Mouse (Mus musculus) kidney, postnatal 36 days (tissue): ENCODE results near the gene Dclk1.
A peak's percentile ranks its signal among the peaks of the same experiment; 100 is the strongest.

Experiments
- DNase-seq, 2 experiments: peaks; one replicate each; pipeline ENCODE4 v3.0.0; 2021 to 2022; ENCODE audit warnings: mixed read lengths in 2 of 2

Gene Dclk1

DNA sequence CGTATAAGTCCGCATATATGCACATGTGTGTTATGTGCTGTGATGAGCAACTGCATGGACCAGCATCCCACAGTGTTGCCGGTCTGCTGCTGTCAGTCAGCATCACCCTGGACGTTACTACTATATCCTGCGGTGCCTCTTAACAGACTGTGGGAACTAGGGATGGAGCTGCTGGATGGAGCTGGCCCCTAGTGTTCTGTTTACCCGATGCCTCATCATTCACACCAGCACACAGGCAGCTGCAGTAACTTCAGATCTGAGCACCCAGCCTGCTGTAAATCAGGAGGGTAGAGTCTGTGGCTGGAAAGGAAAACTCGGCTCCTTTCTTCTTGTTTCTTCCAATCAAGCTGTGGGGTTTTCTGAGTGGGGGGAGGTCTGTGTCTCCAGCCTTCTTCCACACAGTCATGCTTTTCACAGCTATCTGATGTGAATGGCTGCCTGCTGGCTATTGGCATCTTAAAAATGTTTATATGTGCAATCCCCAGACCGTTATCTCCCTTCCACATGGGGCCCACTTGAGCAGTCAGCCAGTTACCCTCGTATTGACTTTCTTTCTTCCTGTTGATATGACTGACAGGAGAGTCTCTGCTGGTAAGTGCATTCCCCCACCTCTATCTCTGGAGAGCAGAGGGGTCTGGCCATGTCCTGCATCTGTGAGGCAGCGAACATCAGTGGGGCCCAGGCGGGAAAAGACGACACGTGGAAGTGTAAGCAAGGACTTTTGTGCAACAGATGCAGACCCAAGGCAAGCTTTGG, 301.9 kb downstream of the Dclk1 start:
- no peak for DNase-seq

DNA sequence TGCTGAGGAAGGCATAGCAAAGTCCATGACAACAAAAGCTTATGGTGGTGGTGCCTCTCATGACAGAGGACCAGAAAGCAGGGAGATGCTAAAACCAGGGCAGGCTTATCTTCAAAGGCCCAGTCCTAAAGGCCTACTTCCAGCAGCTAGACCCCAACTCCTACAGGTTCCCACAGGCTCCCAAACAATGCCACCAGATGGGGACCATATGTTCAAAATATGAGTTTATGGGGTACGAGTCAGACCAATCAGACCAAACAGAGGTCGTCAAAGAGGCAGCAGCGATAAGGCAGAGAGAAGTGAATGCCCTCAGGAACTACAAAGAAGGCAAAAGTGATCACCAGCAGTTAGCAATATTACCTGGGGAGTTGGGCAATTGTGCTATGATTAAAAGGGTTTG, 303.1 kb downstream of the Dclk1 start:
- no peak for DNase-seq

DNA sequence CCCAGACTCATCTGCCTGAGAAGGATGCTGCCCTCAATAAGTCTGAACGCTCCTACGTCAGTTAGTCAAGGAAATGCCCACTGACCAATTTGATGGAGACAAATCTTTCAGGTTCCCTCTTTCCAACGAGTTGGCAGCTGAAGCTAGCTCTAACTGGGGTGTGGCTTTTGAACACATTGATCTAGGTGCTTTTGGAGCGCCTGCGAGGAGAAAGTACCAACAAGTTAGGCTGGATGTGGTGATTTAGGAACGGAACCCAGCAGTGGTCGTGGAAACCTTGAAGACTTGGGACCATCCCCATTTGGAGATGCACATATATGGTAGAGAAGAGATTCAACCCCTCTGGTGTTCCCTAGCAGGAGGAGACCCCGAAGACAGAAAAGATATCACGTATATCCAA, 303.8 kb downstream of the Dclk1 start:
- DNase-seq = no peak

- no peak for DNase-seq
Observed at GRCm38 (mm10) chr3:55547106-55547505, 304.9 kb downstream of the Dclk1 start.

DNA sequence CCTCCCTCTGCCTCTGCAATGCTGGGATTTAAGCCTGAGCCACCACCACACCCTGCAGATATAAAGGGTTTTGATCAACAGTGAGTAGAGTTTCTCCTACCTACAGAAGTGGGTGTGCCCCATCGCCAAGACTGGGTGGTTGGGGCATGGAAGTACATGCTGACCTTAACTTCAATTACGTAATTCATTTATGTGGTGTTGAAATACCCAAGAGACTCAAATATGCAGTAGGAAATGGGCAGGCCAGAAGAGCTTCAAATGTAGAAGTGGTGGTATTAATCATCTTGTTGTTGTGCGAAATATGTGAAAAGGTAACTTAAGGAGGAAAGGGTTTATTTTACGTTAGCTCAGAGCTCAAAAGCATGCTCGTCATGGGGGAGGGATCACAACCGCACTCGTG, 307.2 kb downstream of the Dclk1 start:
- DNase-seq = no peak

DNA sequence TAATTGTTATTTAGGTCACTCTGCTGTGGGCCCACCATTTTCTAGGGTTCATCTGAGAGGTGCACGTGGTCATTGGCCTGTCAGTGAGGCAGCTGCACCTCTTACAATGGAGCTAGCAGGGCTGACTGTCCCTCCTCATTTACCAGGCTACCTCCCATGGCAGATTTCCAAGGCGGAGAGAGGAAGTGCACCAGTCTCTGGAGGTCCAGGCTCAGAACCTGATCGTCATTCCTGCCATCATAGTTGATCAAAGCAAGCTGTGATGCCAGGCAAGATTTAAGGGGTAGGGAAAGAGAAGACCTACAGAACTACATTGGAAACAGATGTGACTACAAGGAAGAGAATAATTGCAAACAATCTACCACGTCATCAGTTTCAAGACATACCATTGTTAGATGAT, 308.8 kb downstream of the Dclk1 start:
- no peak for DNase-seq

GRCm38 (mm10) chr3:55551912-55552311, 309.7 kb downstream of the Dclk1 start:
- no peak for DNase-seq

GRCm38 (mm10) chr3:55553031-55553430, 310.9 kb downstream of the Dclk1 start:
- DNase-seq = no peak

DNA sequence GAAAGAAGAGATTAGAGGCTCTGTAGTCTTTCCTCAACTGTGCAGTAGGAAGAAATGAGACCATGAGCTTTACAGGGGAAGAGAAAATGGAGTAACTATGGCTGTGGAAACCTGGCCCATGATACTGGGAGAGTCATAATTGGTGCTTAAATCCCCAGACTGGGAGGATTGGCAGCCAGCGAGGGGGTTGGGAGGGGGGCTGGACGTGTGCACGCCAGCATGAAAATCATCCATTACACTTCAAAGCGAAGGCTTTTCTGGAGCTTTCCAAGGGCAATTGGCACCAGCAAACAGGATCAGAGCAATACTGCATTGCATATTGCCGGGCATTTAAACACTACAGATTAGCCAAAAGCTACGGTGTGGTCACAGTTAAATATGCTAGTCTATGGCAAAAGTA, 313.7 kb downstream of the Dclk1 start:
- DNase-seq = no peak

- no peak for DNase-seq
Observed at GRCm38 (mm10) chr3:55558570-55558969, 316.4 kb downstream of the Dclk1 start.

GRCm38 (mm10) chr3:55567476-55567875, 325.3 kb downstream of the Dclk1 start:
- no peak for DNase-seq

- no peak for DNase-seq
Observed at GRCm38 (mm10) chr3:55569539-55569938, 327.4 kb downstream of the Dclk1 start.

DNA sequence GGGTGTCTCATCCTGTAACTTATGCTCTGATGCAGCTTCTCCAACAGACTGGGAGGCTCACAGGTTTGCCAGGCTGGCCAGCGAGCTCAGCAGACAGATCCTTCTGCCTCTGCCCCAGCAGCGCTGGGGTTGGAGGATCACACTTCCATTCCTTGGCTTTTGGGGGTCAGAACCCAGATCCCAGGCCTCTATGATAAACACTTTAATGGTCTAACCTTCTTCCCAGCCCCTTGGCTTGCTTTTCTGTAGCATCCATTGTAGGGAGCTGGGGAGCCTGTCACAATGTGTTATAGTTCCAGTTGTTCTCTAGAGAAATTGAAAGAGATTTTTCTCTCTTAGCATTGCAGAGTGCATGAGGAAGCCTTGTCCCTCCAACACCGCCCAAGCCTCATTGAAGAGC, 328.9 kb downstream of the Dclk1 start:
- no peak for DNase-seq

GRCm38 (mm10) chr3:55571552-55572296, 329.6 kb downstream of the Dclk1 start:
- DNase-seq = peak in 1 of 2 experiments; percentile 6

- no peak for DNase-seq
Observed at GRCm38 (mm10) chr3:55572297-55572681, 330.1 kb downstream of the Dclk1 start.

DNA sequence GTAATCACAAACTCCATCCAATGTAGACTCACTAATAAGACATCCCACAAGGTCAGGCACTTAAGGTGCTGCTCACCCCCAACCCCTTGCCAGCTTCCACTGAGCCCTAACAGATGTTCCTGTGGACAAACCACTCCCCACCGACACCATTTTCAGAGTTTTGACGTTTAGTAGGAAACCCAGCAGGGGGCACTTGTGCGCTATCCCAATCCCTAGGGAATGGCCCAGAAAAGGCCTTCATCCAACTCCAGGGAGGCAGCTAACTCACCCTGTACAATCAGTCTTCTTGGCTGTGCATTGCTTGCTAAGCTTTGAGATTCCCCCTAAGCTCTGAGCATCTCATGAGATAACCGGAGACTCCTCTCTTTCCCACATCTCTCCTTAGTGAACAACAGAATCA, 331.8 kb downstream of the Dclk1 start:
- peak; percentile 29 to 72 for DNase-seq

DNA sequence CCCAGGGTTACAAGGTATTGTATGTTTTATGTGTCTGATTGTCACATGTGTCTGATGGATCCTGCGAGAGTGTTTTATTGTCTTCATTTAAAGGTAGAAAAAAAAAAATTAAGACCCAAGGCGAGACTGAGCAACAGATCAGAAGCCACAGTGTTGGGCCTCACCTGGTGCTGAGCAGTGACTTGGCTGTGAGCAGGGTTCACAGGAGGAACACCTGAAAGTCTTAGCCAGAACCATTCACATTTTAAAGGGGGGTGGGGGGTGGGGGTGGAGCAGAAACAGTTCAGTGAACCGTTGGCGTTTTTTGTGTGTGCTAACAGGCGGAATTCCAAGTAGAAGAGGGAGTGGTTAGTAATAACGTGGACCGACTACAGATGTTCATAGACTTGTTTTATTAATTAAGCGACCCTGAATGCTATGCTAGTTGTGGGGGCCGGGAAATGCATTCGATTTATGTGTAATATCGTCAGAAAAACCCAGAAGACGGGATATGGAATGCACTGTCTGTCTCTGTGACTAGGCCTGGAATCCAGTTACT, 345.3 kb downstream of the Dclk1 start:
- peak; percentile 1 to 15 for DNase-seq

GRCm38 (mm10) chr3:55587972-55588946, 346.1 kb downstream of the Dclk1 start:
- DNase-seq = peak; percentile 67 to 69
